Mouse (Mus musculus): ENCODE measurements around the gene 1700020A23Rik. TPM values are rescaled to one million over a fixed set of nuclear protein-coding genes. Genes with fewer than 3 reads are reported as not detected.

1700020A23Rik gene
- polyA plus RNA-seq, 1 experiment from 2014 or later: not detected

- Histone ChIP-seq H3K4me1 (replicated peaks; ENCODE audit: control insufficient read depth, insufficient read depth, low read length) (peaks cover 6% of the 10 kb centered on the region; the same call in 1 of the 2 replicates), H3K4me2 (replicated peaks; ENCODE audit: low read depth, low read length) (peak overlapping the region; percentile 97), H3K27me3 (ENCODE audit: control insufficient read depth, insufficient read depth, low read length) (no peaks in the 10 kb centered on the region; the same call in none of the 2 replicates), H3K9ac (ENCODE audit: low read depth, low read length) (peak overlapping the region; percentile 67; the same call in 1 of the 2 replicates), H3K27ac (ENCODE audit: low read depth, low read length) (no peak overlapping the region), H3K9me3 (ENCODE audit: control insufficient read depth, low read length) (no peaks in the 10 kb centered on the region), H3K36me3 (ENCODE audit: control insufficient read depth, insufficient read depth, low read length) (no peaks in the 10 kb centered on the region), H3K4me3 (ENCODE audit: low read depth, low read length) (peak overlapping the region; percentile 44)
- no peak for ATAC-seq (ENCODE audit: low FRiP score)
- 12% methylated on average over 14 of the region's 14 CpGs for WGBS
- DNase-seq (ENCODE audit: low spot score): peak; percentile 24
These were observed 7.0 kb upstream of the 1700020A23Rik start for GRCm38 (mm10) chr2:130398091-130398490.

- no peaks in the 10 kb centered on the region; the same call in none of the 2 replicates for H3K27me3 ChIP-seq (ENCODE audit: control insufficient read depth, insufficient read depth, low read length)
- ATAC-seq (ENCODE audit: low FRiP score) (no peak), DNase-seq (ENCODE audit: low spot score) (no peak)
- H3K27ac ChIP-seq (ENCODE audit: low read depth, low read length): no peak overlapping the region
- no peak overlapping the region for H3K9ac ChIP-seq (ENCODE audit: low read depth, low read length)
- H3K4me1 ChIP-seq (replicated peaks; ENCODE audit: control insufficient read depth, insufficient read depth, low read length): peaks cover 6% of the 10 kb centered on the region; the same call in 1 of the 2 replicates
- no peak overlapping the region for H3K4me3 ChIP-seq (ENCODE audit: low read depth, low read length)
- no peaks in the 10 kb centered on the region for H3K36me3 ChIP-seq (ENCODE audit: control insufficient read depth, insufficient read depth, low read length)
- no peak overlapping the region for H3K4me2 ChIP-seq (replicated peaks; ENCODE audit: low read depth, low read length)
- no peaks in the 10 kb centered on the region for H3K9me3 ChIP-seq (ENCODE audit: control insufficient read depth, low read length)
- WGBS: 83% methylated on average over 1 of the region's 1 CpGs
These were observed 5.0 kb upstream of the 1700020A23Rik start for GRCm38 (mm10) chr2:130400046-130400445.

- no peaks in the 10 kb centered on the region for H3K9me3 ChIP-seq (ENCODE audit: control insufficient read depth, low read length)
- no peak overlapping the region for H3K4me2 ChIP-seq (replicated peaks; ENCODE audit: low read depth, low read length)
- H3K36me3 ChIP-seq (ENCODE audit: control insufficient read depth, insufficient read depth, low read length): no peaks in the 10 kb centered on the region
- no peak for DNase-seq (ENCODE audit: low spot score)
- peaks cover 6% of the 10 kb centered on the region; the same call in 1 of the 2 replicates for H3K4me1 ChIP-seq (replicated peaks; ENCODE audit: control insufficient read depth, insufficient read depth, low read length)
- H3K4me3 ChIP-seq (ENCODE audit: low read depth, low read length): no peak overlapping the region
- H3K27me3 ChIP-seq (ENCODE audit: control insufficient read depth, insufficient read depth, low read length): no peaks in the 10 kb centered on the region; the same call in none of the 2 replicates
- H3K9ac ChIP-seq (ENCODE audit: low read depth, low read length): no peak overlapping the region
- 83% methylated on average over 4 of the region's 4 CpGs for WGBS
- H3K27ac ChIP-seq (ENCODE audit: low read depth, low read length): no peak overlapping the region
- ATAC-seq (ENCODE audit: low FRiP score): no peak
These were observed 3.2 kb upstream of the 1700020A23Rik start for GRCm38 (mm10) chr2:130401891-130402290.

- Histone ChIP-seq H3K27ac (ENCODE audit: low read depth, low read length) (no peak within 1 kb of the TSS), H3K9me3 (ENCODE audit: control insufficient read depth, low read length) (no peaks in the 10 kb centered on the region), H3K36me3 (ENCODE audit: control insufficient read depth, insufficient read depth, low read length) (no peaks in the 10 kb centered on the region), H3K4me2 (replicated peaks; ENCODE audit: low read depth, low read length) (no peak within 1 kb of the TSS), H3K27me3 (ENCODE audit: control insufficient read depth, insufficient read depth, low read length) (no peaks in the 10 kb centered on the region), H3K4me1 (replicated peaks; ENCODE audit: control insufficient read depth, insufficient read depth, low read length) (no peaks in the 10 kb centered on the region), H3K4me3 (ENCODE audit: low read depth, low read length) (no peak within 1 kb of the TSS), H3K9ac (ENCODE audit: low read depth, low read length) (no peak within 1 kb of the TSS)
- DNase-seq (ENCODE audit: low spot score) (no peak), ATAC-seq (ENCODE audit: low FRiP score) (no peak)
- WGBS: 75% methylated on average over 2 of the region's 2 CpGs
These were observed 1.1 kb downstream of the 1700020A23Rik start, which contains the start of gene Tmem239 for GRCm38 (mm10) chr2:130406178-130406577. Gene Tmem239 (plus strand): TSS chr2:130406478.

- Histone ChIP-seq H3K4me1 (replicated peaks; ENCODE audit: control insufficient read depth, insufficient read depth, low read length) (no peaks in the 10 kb centered on the region), H3K36me3 (ENCODE audit: control insufficient read depth, insufficient read depth, low read length) (no peaks in the 10 kb centered on the region), H3K9me3 (ENCODE audit: control insufficient read depth, low read length) (no peaks in the 10 kb centered on the region), H3K4me2 (replicated peaks; ENCODE audit: low read depth, low read length) (no peak overlapping the region), H3K27me3 (ENCODE audit: control insufficient read depth, insufficient read depth, low read length) (no peaks in the 10 kb centered on the region), H3K4me3 (ENCODE audit: low read depth, low read length) (no peak overlapping the region), H3K27ac (ENCODE audit: low read depth, low read length) (no peak overlapping the region), H3K9ac (ENCODE audit: low read depth, low read length) (no peak overlapping the region)
- peak; percentile 64 for DNase-seq (ENCODE audit: low spot score)
- ATAC-seq (ENCODE audit: low FRiP score): no peak
- 18% methylated on average over 6 of the region's 6 CpGs for WGBS
These were observed 3.1 kb downstream of the 1700020A23Rik start for GRCm38 (mm10) chr2:130408194-130408593.

- Histone ChIP-seq H3K27me3 (ENCODE audit: control insufficient read depth, insufficient read depth, low read length) (no peaks in the 10 kb centered on the region), H3K4me3 (ENCODE audit: low read depth, low read length) (no peak overlapping the region), H3K9me3 (ENCODE audit: control insufficient read depth, low read length) (no peaks in the 10 kb centered on the region), H3K36me3 (ENCODE audit: control insufficient read depth, insufficient read depth, low read length) (no peaks in the 10 kb centered on the region), H3K9ac (ENCODE audit: low read depth, low read length) (no peak overlapping the region), H3K4me2 (replicated peaks; ENCODE audit: low read depth, low read length) (no peak overlapping the region), H3K27ac (ENCODE audit: low read depth, low read length) (no peak overlapping the region), H3K4me1 (replicated peaks; ENCODE audit: control insufficient read depth, insufficient read depth, low read length) (no peaks in the 10 kb centered on the region)
- ATAC-seq (ENCODE audit: low FRiP score): peak; percentile 90
- DNase-seq (ENCODE audit: low spot score): peak; percentile 93
- WGBS: 34% methylated on average over 16 of the region's 16 CpGs
These were observed 6.8 kb downstream of the 1700020A23Rik start for GRCm38 (mm10) chr2:130411558-130412495.

GRCm38 (mm10) chr2:130412775-130413174 lies 7.7 kb downstream of the 1700020A23Rik start:
- Histone ChIP-seq H3K4me1 (replicated peaks; ENCODE audit: control insufficient read depth, insufficient read depth, low read length) (no peaks in the 10 kb centered on the region), H3K4me2 (replicated peaks; ENCODE audit: low read depth, low read length) (no peak overlapping the region), H3K36me3 (ENCODE audit: control insufficient read depth, insufficient read depth, low read length) (no peaks in the 10 kb centered on the region), H3K9me3 (ENCODE audit: control insufficient read depth, low read length) (no peaks in the 10 kb centered on the region), H3K27ac (ENCODE audit: low read depth, low read length) (no peak overlapping the region), H3K9ac (ENCODE audit: low read depth, low read length) (no peak overlapping the region), H3K4me3 (ENCODE audit: low read depth, low read length) (no peak overlapping the region), H3K27me3 (ENCODE audit: control insufficient read depth, insufficient read depth, low read length) (no peaks in the 10 kb centered on the region)
- 74% methylated on average over 3 of the region's 3 CpGs for WGBS
- no peak for DNase-seq (ENCODE audit: low spot score)
- ATAC-seq (ENCODE audit: low FRiP score): no peak

- WGBS: 71% methylated on average over 6 of the region's 6 CpGs
These were observed 9.2 kb downstream of the 1700020A23Rik start for GRCm38 (mm10) chr2:130414094-130414856.

More at GRCm38 (mm10) chr2:130414094-130414856, 9.2 kb downstream of the 1700020A23Rik start:
- H3K4me3 ChIP-seq (ENCODE audit: low read depth, low read length): no peak overlapping the region
- ATAC-seq (ENCODE audit: low FRiP score) (no peak), DNase-seq (ENCODE audit: low spot score) (no peak)
- H3K9ac ChIP-seq (ENCODE audit: low read depth, low read length): no peak overlapping the region
- H3K36me3 ChIP-seq (ENCODE audit: control insufficient read depth, insufficient read depth, low read length): no peaks in the 10 kb centered on the region
- H3K27me3 ChIP-seq (ENCODE audit: control insufficient read depth, insufficient read depth, low read length): no peaks in the 10 kb centered on the region
- H3K4me2 ChIP-seq (replicated peaks; ENCODE audit: low read depth, low read length): no peak overlapping the region
- H3K9me3 ChIP-seq (ENCODE audit: control insufficient read depth, low read length): no peaks in the 10 kb centered on the region
- H3K4me1 ChIP-seq (replicated peaks; ENCODE audit: control insufficient read depth, insufficient read depth, low read length): no peaks in the 10 kb centered on the region
- no peak overlapping the region for H3K27ac ChIP-seq (ENCODE audit: low read depth, low read length)
